Mouse (Mus musculus): ENCODE results near the gene Npl. TPM values are rescaled to one million over a fixed set of nuclear protein-coding genes. Genes with fewer than 3 reads are reported as not detected.

Npl gene
- polyA plus RNA-seq (2012; ENCODE audit: insufficient read depth, insufficient read length, missing spikeins): 1.2 and 1.5 TPM in 2 replicates

DNA sequence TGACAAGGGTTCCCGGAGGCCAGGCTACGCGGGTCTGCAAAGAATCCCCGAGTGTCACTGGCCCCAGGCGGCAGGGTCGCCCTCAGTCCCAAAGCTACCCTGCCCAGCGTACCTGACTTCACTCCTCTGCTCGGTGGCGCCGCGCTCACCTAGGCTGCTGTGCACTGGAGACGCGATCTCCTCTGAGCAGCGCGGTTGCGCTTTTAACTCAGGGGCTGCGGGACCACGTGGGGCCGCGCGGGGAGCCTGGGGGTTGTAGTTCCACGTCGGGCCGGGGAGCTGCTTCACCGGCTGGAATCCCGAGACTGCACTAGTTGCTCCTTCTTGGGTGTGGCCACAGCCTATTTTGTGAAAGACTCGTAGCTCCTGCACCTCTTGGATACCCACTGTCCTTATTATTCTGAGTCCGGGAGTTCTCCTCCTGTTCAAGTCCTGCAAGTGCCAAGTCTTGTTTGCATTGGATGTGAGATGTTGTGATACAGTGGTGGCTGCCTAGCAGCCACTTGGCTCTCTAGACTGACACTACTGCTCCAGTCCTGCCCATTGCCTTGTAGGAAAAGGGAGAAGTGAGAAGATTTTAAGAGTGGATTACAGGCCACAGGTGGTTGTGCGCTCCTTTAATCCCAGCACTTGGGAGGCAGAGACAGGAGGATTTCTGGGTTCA, at the start of gene Npl:
Gene Npl (minus strand): TSS at position 510 of the 664 bp plus-strand sequence.
- no peak within 1 kb of the TSS for H3K27ac ChIP-seq (replicated peaks; ENCODE audit: low read depth, low read length)
- H3K4me1 ChIP-seq (ENCODE audit: control insufficient read depth, insufficient read depth, insufficient read length, low read length): no peaks in the 10 kb centered on the region; the same call in 1 of the 2 replicates
- H3K4me3 ChIP-seq (ENCODE audit: insufficient read depth, low read depth, low read length): peak within 1 kb of the TSS; percentile 62

DNA sequence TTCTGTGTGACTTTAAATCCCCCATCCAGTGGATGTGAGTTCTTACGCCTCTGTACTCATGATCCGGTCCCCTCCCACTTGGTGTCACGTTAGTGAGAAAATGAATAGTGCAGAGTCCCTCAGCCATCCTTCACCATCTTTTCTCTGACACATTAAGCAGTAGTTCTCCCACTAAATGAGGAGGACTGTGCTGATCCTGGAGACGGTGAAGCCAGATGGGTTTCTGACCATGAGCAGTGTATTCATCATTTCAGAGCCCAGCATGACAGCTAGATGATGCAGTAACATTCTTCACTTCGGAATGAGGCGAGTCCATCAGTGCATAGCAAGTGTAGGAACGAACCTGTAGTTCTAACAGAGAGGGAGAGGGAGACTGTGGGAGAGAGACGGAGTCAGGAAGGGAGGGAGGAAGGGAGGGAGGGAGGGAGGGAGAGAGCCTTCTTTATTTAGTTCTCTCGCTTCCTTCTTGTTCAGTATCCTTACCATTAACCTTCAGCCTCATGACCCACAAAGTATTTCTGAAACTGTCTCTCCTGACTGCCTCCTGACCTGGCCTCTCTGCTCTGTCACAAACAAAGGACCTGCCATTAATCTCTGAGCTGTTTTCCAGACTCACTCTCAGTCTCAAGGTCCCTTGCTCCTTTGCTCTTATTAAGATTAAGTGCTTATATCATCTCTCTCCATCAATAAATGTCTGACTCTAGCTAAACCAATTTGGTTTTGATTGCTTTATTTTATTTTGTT, 49.6 kb upstream of the Npl start:
- H3K4me1 ChIP-seq (ENCODE audit: control insufficient read depth, insufficient read depth, insufficient read length, low read length): peaks cover 5% of the 10 kb centered on the region; the same call in 1 of the 2 replicates
- H3K27ac ChIP-seq (replicated peaks; ENCODE audit: low read depth, low read length): no peak overlapping the region
- H3K4me3 ChIP-seq (ENCODE audit: insufficient read depth, low read depth, low read length): no peak overlapping the region

DNA sequence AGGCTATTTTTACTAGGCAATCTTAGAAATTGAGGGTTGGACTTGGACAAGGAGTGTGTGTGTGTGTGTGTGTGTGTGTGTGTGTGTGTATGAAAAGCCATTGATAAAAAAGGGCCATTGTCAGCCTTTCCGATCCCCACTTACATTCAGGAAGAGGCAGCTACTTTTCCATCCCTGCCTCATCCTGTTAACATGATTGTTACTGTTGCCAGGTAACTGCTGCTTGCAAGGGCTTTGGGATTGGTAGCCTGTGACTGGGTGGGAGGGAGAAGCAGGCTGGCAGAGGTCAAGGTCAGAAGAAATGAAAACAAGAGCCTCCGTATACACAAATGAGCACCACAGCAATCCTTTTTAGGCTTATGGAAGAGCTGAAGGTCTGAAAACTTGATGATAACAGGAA, 48.9 kb upstream of the Npl start:
- peaks cover 5% of the 10 kb centered on the region; the same call in 1 of the 2 replicates for H3K4me1 ChIP-seq (ENCODE audit: control insufficient read depth, insufficient read depth, insufficient read length, low read length)
- H3K4me3 ChIP-seq (ENCODE audit: insufficient read depth, low read depth, low read length): no peak overlapping the region
- H3K27ac ChIP-seq (replicated peaks; ENCODE audit: low read depth, low read length): no peak overlapping the region

DNA sequence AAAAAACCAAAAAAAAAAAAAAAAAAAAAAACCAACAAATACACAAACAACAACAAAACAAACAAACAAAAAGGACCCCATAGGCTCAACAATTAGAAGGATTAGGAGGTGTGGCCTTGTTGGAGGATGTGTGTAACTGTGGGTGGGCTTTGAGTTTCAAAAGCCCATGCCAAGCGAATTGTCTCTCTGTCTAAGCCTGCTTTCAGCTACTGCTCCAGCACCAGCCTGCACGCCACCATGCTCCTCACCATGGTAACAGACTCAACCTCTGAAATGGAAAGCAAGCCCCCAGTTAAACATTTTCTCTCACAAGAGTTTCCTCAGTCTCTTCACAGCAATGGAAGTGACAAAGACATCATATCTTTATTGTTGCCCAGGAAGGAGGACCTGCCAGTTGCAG, 43.8 kb upstream of the Npl start:
- Histone ChIP-seq H3K4me3 (ENCODE audit: insufficient read depth, low read depth, low read length) (no peak overlapping the region), H3K27ac (replicated peaks; ENCODE audit: low read depth, low read length) (no peak overlapping the region), H3K4me1 (ENCODE audit: control insufficient read depth, insufficient read depth, insufficient read length, low read length) (no peaks in the 10 kb centered on the region)

DNA sequence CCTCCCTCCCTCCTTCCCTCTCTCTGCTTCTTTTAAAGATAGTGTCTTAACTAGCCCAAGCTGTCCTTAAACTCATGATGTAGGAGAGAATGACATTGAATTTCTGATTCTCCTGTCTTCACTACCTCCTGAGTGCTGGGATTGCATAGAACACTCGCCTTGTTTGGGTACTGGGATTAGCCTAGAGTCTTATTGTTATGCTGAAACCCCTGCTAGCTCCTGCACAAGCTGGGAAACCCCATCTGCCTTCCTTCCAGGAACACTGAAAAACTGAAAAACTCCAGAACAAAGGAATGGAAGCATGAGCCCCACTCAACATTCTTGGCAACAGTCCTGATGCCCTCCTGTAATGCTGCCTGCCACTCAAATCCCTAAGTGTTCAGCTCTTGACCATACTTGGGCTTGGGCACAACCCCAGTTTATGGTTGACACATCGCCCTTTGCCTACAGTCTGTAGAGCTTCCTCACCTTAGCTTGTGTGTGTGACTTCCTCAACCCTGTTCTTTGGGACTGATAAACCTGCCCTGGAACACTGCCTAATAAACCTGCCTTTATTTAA, 40.4 kb upstream of the Npl start:
- H3K27ac ChIP-seq (replicated peaks; ENCODE audit: low read depth, low read length): no peak overlapping the region
- H3K4me3 ChIP-seq (ENCODE audit: insufficient read depth, low read depth, low read length): no peak overlapping the region
- H3K4me1 ChIP-seq (ENCODE audit: control insufficient read depth, insufficient read depth, insufficient read length, low read length): peaks cover 6% of the 10 kb centered on the region; the same call in 1 of the 2 replicates

DNA sequence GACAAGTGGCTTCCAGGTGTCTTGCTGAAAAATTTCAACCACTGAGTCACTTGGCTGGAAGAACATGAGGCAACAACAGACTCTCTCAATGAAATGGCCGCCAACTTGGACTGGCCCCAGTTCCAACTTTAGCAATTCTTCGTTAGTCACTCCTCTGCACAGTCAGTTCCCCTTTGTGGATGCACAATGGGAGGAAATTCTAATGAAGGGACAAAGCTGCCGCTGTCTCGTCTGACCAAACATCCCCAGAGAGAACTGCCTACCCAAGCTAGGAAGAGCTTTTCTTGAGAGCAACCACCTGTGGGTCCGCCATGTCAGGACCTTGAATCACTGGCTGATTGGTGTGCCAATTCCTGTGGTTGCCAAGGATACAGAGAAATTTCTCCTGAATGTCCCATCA, 38.1 kb upstream of the Npl start:
- peaks cover 6% of the 10 kb centered on the region; the same call in 1 of the 2 replicates for H3K4me1 ChIP-seq (ENCODE audit: control insufficient read depth, insufficient read depth, insufficient read length, low read length)
- H3K4me3 ChIP-seq (ENCODE audit: insufficient read depth, low read depth, low read length): no peak overlapping the region
- H3K27ac ChIP-seq (replicated peaks; ENCODE audit: low read depth, low read length): no peak overlapping the region

DNA sequence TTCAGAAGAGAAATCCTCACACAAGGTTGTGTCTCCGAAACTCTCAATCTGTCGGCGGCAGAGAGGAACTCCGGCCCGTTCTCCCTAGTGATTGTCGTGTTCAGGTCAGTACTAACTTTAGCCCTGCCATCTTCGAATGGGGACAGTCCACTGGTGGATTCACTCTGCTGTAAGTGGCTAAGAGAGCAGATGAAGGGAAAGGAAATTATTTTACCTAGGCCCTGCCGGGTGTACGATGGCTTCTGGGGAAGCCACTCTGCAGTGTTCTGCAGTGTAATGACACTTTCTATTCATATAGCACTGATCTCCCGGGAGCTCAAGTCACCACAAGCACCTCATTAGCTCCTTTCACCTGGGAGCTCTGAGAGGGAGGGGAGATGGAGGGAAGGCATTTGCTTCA, 37.0 kb upstream of the Npl start:
- H3K27ac ChIP-seq (replicated peaks; ENCODE audit: low read depth, low read length): no peak overlapping the region
- peaks cover 6% of the 10 kb centered on the region; the same call in 1 of the 2 replicates for H3K4me1 ChIP-seq (ENCODE audit: control insufficient read depth, insufficient read depth, insufficient read length, low read length)
- no peak overlapping the region for H3K4me3 ChIP-seq (ENCODE audit: insufficient read depth, low read depth, low read length)

DNA sequence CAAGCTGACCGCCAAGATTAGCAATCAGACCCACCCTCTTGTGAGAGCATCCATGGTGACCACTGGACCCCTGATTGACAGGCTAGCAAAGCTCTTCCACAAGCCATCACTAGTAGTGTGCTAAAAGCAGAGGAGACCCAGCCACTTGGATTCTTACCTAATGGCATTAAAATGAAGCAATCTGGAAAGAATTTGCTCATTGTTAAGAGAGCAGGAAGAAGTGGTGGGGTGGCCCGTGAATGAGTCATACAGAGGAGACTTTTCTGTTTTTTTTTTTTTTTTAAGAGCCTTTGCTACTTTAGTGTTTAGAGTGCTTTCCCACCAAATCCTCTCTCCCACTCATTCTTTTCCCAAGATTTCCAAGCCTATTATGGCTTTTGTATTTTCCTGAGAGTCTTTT, 35.9 kb upstream of the Npl start:
- H3K4me3 ChIP-seq (ENCODE audit: insufficient read depth, low read depth, low read length): no peak overlapping the region
- H3K4me1 ChIP-seq (ENCODE audit: control insufficient read depth, insufficient read depth, insufficient read length, low read length): peaks cover 6% of the 10 kb centered on the region; the same call in 1 of the 2 replicates
- peak overlapping the region; percentile 30; the same call in 1 of the 2 replicates for H3K27ac ChIP-seq (replicated peaks; ENCODE audit: low read depth, low read length)

DNA sequence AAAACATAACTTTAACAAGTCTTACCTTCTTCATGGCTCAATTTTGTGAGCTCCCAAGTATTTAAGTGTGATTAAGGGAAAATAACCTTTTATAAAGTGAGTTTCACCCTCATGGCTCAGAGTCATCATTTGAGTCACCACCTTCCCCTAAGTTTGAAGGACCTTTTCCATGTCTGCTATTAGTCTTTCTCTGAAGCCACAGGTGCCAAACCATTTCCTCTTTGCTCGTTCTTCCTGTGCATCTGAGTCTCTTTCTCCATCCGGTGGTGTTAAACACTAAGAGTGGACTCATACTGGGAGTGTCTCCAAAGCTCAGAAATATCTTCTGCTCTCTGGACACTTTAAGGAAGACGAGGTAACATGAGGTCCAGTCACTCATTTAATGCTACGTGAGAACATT, 33.3 kb upstream of the Npl start:
- peaks cover 5% of the 10 kb centered on the region; the same call in 1 of the 2 replicates for H3K4me1 ChIP-seq (ENCODE audit: control insufficient read depth, insufficient read depth, insufficient read length, low read length)
- no peak overlapping the region for H3K4me3 ChIP-seq (ENCODE audit: insufficient read depth, low read depth, low read length)
- no peak overlapping the region for H3K27ac ChIP-seq (replicated peaks; ENCODE audit: low read depth, low read length)

DNA sequence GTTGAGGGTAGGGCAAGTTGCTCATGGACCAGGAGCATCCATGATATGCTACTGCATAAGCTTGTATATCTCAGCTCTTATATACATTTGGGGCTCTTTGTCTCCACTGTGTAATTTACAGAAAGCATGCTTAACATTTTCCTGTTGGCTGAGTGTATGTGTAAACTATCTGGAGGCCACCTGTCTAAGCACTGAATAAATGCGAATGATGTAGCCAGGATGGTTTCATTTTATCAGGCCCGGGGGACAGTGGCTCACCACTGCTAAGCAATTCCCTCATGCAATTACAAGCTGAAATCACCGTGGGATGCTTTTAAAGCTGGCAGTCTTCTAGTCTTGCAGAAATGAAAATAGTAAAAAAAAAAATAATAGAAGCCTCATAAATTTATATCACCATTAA, 24.9 kb upstream of the Npl start:
- Histone ChIP-seq H3K4me1 (ENCODE audit: control insufficient read depth, insufficient read depth, insufficient read length, low read length) (no peaks in the 10 kb centered on the region), H3K27ac (replicated peaks; ENCODE audit: low read depth, low read length) (no peak overlapping the region), H3K4me3 (ENCODE audit: insufficient read depth, low read depth, low read length) (no peak overlapping the region)

DNA sequence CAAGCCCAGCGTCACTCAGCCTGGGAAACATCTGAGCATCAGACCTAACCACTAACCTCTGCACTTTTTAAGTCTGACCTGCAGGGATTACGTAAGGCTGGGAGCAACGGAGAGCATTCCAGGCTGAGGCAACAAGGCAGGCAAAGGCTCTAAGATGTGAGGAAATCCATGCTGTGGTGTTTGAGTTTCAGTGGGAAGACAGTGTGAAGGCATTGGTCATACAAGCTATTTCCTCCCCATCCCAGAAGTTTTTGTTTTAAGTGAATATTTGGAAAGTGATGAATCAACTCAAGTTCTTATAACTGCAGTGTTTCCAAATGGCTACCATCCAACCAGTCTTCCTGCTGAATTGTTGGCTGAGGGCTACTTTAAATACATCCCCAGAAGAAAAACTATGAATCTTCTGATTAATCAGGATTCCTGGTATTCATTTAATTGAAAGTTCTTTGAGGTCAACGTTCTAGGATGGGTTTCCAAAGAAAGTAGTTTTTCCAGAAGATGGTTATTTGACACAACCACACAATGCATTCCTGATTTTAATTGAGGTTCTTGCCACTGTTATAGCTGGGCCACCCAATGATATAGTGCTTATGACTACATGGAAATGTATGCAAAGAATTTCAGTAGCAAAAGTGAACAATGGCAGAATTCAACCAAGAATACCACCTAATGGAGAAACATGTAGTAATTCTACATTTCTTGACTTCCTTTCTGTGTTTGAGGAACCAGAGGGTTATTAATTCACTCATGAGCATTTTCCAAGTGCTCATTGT, 22.6 kb upstream of the Npl start:
- no peak overlapping the region for H3K4me3 ChIP-seq (ENCODE audit: insufficient read depth, low read depth, low read length)
- no peaks in the 10 kb centered on the region for H3K4me1 ChIP-seq (ENCODE audit: control insufficient read depth, insufficient read depth, insufficient read length, low read length)
- H3K27ac ChIP-seq (replicated peaks; ENCODE audit: low read depth, low read length): no peak overlapping the region

DNA sequence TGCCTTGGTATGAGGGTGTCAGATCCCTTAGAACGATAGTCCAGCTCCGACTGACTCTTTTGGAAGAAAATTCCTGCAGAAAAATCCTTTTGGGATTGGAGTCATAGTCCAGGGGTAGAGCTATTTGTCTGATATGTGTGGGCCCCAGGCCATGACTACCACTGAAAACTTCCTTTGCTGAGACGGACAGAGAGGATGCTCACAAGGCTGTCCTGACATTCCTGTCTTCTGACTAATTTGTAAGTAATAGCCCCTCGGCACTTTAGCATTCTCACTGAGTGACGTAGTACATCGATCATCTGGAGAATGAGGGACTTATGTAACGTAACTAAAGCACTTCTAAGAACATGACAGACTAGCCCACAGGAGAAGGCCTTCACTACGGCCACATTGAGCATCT, 15.9 kb upstream of the Npl start:
- Histone ChIP-seq H3K27ac (replicated peaks; ENCODE audit: low read depth, low read length) (no peak overlapping the region), H3K4me3 (ENCODE audit: insufficient read depth, low read depth, low read length) (no peak overlapping the region), H3K4me1 (ENCODE audit: control insufficient read depth, insufficient read depth, insufficient read length, low read length) (no peaks in the 10 kb centered on the region)

DNA sequence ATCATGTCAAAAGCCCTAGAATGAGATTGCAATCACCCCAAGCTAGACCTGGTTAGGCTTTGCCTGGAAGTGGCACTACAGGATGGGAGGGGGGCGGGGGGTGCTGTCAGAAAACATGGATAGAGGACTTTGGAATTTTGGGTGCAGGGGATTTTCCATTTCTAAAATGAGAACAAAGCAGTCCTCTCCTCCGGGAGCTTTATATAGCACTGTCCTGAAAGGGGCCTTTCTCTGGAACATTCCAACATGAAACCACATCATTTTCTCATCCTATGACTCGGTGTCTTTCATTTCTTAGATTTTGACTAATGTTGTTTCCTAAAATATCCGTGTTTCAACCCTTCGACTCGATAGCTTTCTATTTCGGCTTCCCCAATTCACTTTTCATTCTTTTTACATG, 14.9 kb upstream of the Npl start:
- H3K4me1 ChIP-seq (ENCODE audit: control insufficient read depth, insufficient read depth, insufficient read length, low read length): no peaks in the 10 kb centered on the region
- H3K27ac ChIP-seq (replicated peaks; ENCODE audit: low read depth, low read length): no peak overlapping the region
- no peak overlapping the region for H3K4me3 ChIP-seq (ENCODE audit: insufficient read depth, low read depth, low read length)

DNA sequence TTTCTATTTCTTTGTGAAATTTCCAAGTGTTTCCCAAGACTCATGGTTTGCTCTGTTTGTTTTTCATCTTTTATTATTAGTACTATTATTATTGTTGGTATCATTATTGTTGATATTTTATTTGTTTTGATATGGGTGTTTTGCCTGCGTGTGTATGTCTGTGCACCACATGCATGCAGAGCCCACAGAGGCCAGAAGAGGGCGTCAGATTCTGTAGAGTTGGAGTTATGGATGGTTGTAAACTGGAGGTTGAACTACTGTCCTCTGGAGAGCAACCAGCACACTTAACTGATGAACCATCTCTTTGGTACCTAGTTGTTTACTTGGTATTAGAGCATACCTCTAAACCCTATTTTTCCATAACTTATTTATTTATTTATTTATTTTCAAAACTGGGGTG, 13.8 kb upstream of the Npl start:
- no peak overlapping the region for H3K4me3 ChIP-seq (ENCODE audit: insufficient read depth, low read depth, low read length)
- no peak overlapping the region for H3K27ac ChIP-seq (replicated peaks; ENCODE audit: low read depth, low read length)
- H3K4me1 ChIP-seq (ENCODE audit: control insufficient read depth, insufficient read depth, insufficient read length, low read length): no peaks in the 10 kb centered on the region

DNA sequence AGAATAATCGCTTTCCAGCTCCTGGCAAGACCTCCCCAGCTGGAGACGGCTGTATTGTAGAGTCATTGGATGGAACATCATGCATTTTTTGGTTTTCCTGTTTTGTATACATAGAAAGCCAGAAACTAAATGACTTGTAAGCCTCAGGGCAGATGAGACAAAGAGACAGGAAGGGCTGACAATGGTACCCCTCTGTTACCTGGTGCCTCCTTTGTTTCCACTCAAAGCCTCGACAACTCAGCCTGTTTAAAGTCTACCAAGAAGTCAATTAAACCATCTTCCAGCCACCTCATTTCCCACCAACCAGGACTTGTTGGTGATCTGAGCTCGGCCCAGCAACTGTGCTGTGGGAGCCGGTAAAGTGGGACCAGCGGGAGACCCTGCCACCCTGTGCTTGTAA, 11.0 kb upstream of the Npl start:
- H3K4me3 ChIP-seq (ENCODE audit: insufficient read depth, low read depth, low read length): no peak overlapping the region
- no peak overlapping the region for H3K27ac ChIP-seq (replicated peaks; ENCODE audit: low read depth, low read length)
- H3K4me1 ChIP-seq (ENCODE audit: control insufficient read depth, insufficient read depth, insufficient read length, low read length): no peaks in the 10 kb centered on the region

Measured in brown adipose tissue, adult 24 weeks (tissue).